Mouse (Mus musculus): Measurements from ENCODE around the gene Lpcat2. TPM values are rescaled to one million over a fixed set of nuclear protein-coding genes. Genes with fewer than 3 reads are reported as not detected.

The Lpcat2 gene
- total and polyA plus RNA-seq, 3 experiments: 0.16 TPM; not detected in 2

DNA sequence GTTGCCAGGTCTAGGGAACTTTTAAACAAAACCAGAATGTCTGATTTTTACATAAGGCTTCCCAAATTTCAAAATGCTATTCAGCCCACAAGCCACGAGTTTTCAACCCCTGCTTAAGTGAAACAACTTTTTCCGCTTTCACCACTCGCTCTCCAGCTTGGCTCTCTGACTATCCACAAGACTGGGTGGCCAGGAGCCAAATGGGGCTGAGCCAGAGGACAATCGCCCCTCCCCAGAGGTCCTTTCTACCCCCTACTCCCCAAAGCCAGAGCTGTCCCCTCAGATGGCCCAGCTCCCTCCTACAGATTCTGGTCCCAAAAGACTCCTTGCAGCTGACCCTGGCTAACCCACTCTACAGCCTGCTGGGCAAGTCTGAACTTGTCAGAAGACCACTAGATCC lies 29.1 kb upstream of the Lpcat2 start:
- Histone ChIP-seq H3K9me3 (replicated peaks) (peaks cover 71% of the 10 kb centered on the region), H3K4me3 (ENCODE audit: low read depth, low read length) (no peak overlapping the region), H3K4me1 (ENCODE audit: insufficient read depth, low read depth, low read length) (no peaks in the 10 kb centered on the region), H3K27me3 (ENCODE audit: insufficient read depth, low read length) (no peaks in the 10 kb centered on the region), H3K36me3 (replicated peaks) (no peaks in the 10 kb centered on the region)
- ATAC-seq (ENCODE audit: extremely low read depth, insufficient number of reproducible peaks, low FRiP score, poor library complexity, severe bottlenecking): no peak
- TF ChIP-seq GATA1 (IDR thresholded peaks at IDR 0.05; ENCODE audit: borderline replicate concordance, low read length) (no peak), POLR2AphosphoS5 (IDR thresholded peaks at IDR 0.05; ENCODE audit: insufficient replicate concordance, low read depth, low read length) (no peak), GATA2 (IDR thresholded peaks at IDR 0.05; ENCODE audit: borderline replicate concordance, low read depth, low read length) (no peak), CTCF (IDR thresholded peaks at IDR 0.05; ENCODE audit: low read depth, low read length) (no peak), TAL1 (conservative IDR thresholded peaks at IDR 0.05; ENCODE audit: low read depth, low read length) (no peak)
- DNase-seq (ENCODE audit: low spot score): no peak

DNA sequence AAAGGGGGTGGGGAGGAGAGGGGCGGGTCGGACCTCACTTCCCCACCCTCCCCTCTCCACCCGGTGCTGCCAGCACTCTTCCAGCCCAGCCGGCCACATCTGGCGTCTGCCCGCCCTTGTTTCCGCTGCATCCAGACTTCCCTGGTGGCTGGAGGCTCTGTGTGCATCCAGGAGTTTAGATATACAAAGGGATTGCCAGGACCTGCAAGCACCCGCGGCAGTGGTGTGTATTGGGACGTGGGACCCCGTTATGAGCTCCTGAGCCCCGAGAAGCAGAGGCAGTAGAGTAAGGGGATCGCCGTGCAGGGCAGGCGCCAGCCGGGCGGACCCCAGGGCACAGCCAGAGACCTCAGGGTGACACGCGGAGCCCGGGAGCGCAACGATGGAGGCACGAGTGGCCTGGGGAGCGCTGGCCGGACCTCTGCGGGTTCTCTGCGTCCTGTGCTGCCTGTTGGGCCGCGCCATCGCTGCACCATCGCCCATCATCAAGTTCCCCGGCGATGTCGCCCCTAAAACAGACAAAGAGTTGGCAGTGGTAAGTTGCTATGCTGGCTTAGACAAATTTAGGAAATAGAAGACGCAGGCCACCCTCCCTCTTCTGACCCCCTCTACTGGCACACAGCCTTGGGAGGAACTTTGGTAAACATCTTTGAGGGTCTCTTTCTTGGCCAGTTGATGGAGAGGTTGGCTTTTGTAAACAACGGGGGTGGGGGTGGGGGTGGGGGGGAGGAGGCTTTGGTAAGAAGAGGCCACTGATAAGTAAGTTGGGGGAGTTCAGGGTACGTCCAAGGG lies 27.7 kb upstream of the Lpcat2 start, which contains the start of gene Mmp2:
Gene Mmp2, plus strand, starts transcription at position 49 of the 792 bp plus-strand sequence.
- ATAC-seq (ENCODE audit: extremely low read depth, insufficient number of reproducible peaks, low FRiP score, poor library complexity, severe bottlenecking) (no peak), DNase-seq (ENCODE audit: low spot score) (no peak)
- H3K9me3 ChIP-seq (replicated peaks): peaks cover 74% of the 10 kb centered on the region
- TF ChIP-seq POLR2AphosphoS5 (IDR thresholded peaks at IDR 0.05; ENCODE audit: insufficient replicate concordance, low read depth, low read length) (no peak), CTCF (IDR thresholded peaks at IDR 0.05; ENCODE audit: low read depth, low read length) (no peak), GATA1 (IDR thresholded peaks at IDR 0.05; ENCODE audit: borderline replicate concordance, low read length) (no peak), GATA2 (IDR thresholded peaks at IDR 0.05; ENCODE audit: borderline replicate concordance, low read depth, low read length) (no peak), TAL1 (conservative IDR thresholded peaks at IDR 0.05; ENCODE audit: low read depth, low read length) (no peak)
- H3K36me3 ChIP-seq (replicated peaks): no peaks in the 10 kb centered on the region
- no peaks in the 10 kb centered on the region for H3K27me3 ChIP-seq (ENCODE audit: insufficient read depth, low read length)
- no peaks in the 10 kb centered on the region for H3K4me1 ChIP-seq (ENCODE audit: insufficient read depth, low read depth, low read length)
- H3K4me3 ChIP-seq (ENCODE audit: low read depth, low read length): no peak within 1 kb of the TSS; the same call in 1 of the 2 replicates

DNA sequence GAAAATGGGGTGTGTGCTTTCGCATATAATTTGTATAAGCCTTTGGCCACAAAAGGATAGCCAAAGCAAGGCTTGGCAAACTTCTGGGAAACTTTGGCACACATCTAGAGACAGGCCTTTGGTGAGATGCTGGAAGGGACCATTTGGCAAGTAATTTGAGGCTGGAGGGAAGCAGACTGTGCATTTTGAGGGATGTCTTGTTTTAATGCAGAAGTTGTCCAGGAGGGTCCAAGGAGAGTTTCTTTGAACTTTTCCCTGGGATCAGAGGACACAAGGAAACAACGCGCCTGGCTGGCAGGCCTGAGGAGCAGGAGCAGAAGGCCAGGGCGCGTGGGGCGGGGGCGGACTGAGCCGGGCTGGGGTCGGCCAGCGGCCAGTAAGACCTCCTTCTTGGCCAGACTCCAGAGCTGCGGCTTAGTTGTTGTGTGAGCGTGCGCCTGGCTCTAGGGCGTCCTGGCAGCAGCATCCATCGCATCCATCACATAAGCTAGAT lies 26.8 kb upstream of the Lpcat2 start:
- ATAC-seq (ENCODE audit: extremely low read depth, insufficient number of reproducible peaks, low FRiP score, poor library complexity, severe bottlenecking) (no peak), DNase-seq (ENCODE audit: low spot score) (no peak)
- no peaks in the 10 kb centered on the region for H3K4me1 ChIP-seq (ENCODE audit: insufficient read depth, low read depth, low read length)
- no peak overlapping the region for H3K4me3 ChIP-seq (ENCODE audit: low read depth, low read length)
- H3K27me3 ChIP-seq (ENCODE audit: insufficient read depth, low read length): no peaks in the 10 kb centered on the region
- no peaks in the 10 kb centered on the region for H3K36me3 ChIP-seq (replicated peaks)
- no peak for TF ChIP-seq CTCF (IDR thresholded peaks at IDR 0.05; ENCODE audit: low read depth, low read length)
- TF ChIP-seq GATA2 (IDR thresholded peaks at IDR 0.05; ENCODE audit: borderline replicate concordance, low read depth, low read length): no peak
- TF ChIP-seq GATA1 (IDR thresholded peaks at IDR 0.05; ENCODE audit: borderline replicate concordance, low read length): no peak
- TF ChIP-seq TAL1 (conservative IDR thresholded peaks at IDR 0.05; ENCODE audit: low read depth, low read length): no peak
- TF ChIP-seq POLR2AphosphoS5 (IDR thresholded peaks at IDR 0.05; ENCODE audit: insufficient replicate concordance, low read depth, low read length): no peak
- H3K9me3 ChIP-seq (replicated peaks): peaks cover 76% of the 10 kb centered on the region

DNA sequence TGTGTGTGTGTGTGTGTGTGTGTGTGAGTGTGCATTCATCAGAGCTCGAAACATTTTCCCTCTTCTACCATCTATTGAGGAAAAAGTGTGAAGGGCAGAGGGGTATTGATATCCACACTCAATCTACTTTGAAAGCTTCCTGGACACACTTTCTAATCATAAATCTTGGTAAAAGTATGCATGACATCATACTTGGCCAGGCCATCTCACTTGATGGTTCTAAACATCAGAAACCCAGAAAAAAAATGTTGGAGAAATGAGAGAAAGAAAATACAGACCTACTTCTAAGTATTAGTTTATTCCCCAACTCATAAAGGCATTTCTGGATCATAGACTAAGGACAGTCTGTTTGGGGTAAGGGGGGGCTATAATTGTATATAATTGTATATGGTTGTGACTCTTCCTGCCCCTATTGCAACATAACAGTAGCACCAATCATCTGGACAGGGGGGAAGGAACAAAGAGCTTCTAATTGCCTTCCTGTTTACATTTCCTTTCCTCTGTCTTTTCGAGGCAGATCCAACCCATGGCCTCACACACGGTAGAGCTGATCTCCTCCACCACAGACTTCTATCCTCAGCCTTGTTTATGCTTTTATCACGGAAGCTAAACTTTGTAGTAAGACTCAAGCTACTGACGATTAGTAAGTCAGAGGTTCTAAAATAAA lies 20.9 kb upstream of the Lpcat2 start:
- Histone ChIP-seq H3K36me3 (replicated peaks) (no peaks in the 10 kb centered on the region), H3K27me3 (ENCODE audit: insufficient read depth, low read length) (no peaks in the 10 kb centered on the region), H3K4me3 (ENCODE audit: low read depth, low read length) (no peak overlapping the region), H3K4me1 (ENCODE audit: insufficient read depth, low read depth, low read length) (no peaks in the 10 kb centered on the region), H3K9me3 (replicated peaks) (peaks cover 77% of the 10 kb centered on the region)
- TF ChIP-seq GATA1 (IDR thresholded peaks at IDR 0.05; ENCODE audit: borderline replicate concordance, low read length): no peak
- TF ChIP-seq GATA2 (IDR thresholded peaks at IDR 0.05; ENCODE audit: borderline replicate concordance, low read depth, low read length): no peak
- no peak for TF ChIP-seq POLR2AphosphoS5 (IDR thresholded peaks at IDR 0.05; ENCODE audit: insufficient replicate concordance, low read depth, low read length)
- no peak for TF ChIP-seq TAL1 (conservative IDR thresholded peaks at IDR 0.05; ENCODE audit: low read depth, low read length)
- TF ChIP-seq CTCF (IDR thresholded peaks at IDR 0.05; ENCODE audit: low read depth, low read length): no peak
- DNase-seq (ENCODE audit: low spot score): no peak
- no peak for ATAC-seq (ENCODE audit: extremely low read depth, insufficient number of reproducible peaks, low FRiP score, poor library complexity, severe bottlenecking)

DNA sequence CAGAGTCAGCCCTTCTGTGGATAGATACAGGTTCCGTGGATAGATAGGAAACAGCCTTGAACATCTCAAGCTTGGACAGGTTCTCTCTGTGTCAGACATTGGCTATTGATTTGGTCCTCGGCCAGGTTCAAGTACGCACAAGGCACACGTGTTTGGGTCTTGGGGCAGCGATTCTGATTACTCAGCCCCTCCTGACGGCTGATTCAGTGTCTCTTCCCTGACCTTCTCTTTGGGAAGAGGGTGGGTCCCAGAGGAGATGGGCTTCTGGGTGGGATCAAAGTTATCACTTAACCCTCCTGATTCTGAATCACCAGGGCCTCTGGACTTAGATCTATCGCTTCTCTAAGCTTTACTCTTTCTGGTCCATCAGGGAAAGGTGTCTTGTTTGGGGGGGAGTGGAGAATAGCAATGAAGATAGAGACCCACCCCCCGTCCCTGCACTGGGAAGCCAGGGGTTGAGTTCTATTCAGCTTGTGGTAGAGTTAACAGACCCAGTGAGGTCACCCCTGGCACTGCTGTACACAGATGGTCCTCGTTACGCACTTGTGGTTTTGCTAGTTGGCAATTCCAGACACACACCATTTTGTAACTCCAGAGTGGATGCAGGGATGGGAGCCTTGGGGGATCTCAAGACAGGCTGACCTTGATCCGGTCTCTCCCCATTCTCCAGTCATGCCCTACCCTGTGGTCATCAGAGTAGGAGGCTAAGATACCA lies 20.2 kb upstream of the Lpcat2 start:
- no peak for ATAC-seq (ENCODE audit: extremely low read depth, insufficient number of reproducible peaks, low FRiP score, poor library complexity, severe bottlenecking)
- no peak overlapping the region for H3K4me3 ChIP-seq (ENCODE audit: low read depth, low read length)
- no peak for DNase-seq (ENCODE audit: low spot score)

More for the DNA sequence above, 20.2 kb upstream of the Lpcat2 start:
- TF ChIP-seq POLR2AphosphoS5 (IDR thresholded peaks at IDR 0.05; ENCODE audit: insufficient replicate concordance, low read depth, low read length): no peak
- TF ChIP-seq CTCF (IDR thresholded peaks at IDR 0.05; ENCODE audit: low read depth, low read length): no peak
- TF ChIP-seq TAL1 (conservative IDR thresholded peaks at IDR 0.05; ENCODE audit: low read depth, low read length): no peak
- TF ChIP-seq GATA1 (IDR thresholded peaks at IDR 0.05; ENCODE audit: borderline replicate concordance, low read length): no peak
- no peak for TF ChIP-seq GATA2 (IDR thresholded peaks at IDR 0.05; ENCODE audit: borderline replicate concordance, low read depth, low read length)
- no peaks in the 10 kb centered on the region for H3K27me3 ChIP-seq (ENCODE audit: insufficient read depth, low read length)
- no peaks in the 10 kb centered on the region for H3K4me1 ChIP-seq (ENCODE audit: insufficient read depth, low read depth, low read length)
- no peaks in the 10 kb centered on the region for H3K36me3 ChIP-seq (replicated peaks)
- peaks cover 79% of the 10 kb centered on the region for H3K9me3 ChIP-seq (replicated peaks)

Data from G1E (cell line).